Mouse (Mus musculus) cerebellum, adult 2 months (tissue): ENCODE measurements around the gene Cavin1.

Source experiments
- CTCF ChIP-seq: fragments of 200-500 bp; IDR thresholded peaks from 2 replicates; pipeline ENCODE4 v1.5.1; 2011; ENCODE audit warnings: low read depth, mild to moderate bottlenecking, control low read depth, low read length, moderate library complexity, borderline replicate concordance; ENCODE audit not compliant: insufficient read depth
- POLR2A ChIP-seq: fragments of 200-500 bp; IDR thresholded peaks from 2 replicates; pipeline ENCODE4 v1.6.1; 2011; ENCODE audit warnings: low read length, control low read depth, borderline replicate concordance; ENCODE audit not compliant: insufficient read depth

GRCm38 (mm10) chr11:101009888-101010784 is 39.4 kb upstream of the Cavin1 start:
- TF ChIP-seq CTCF (no peak), POLR2A (no peak)
